Mouse (Mus musculus): ENCODE data around the gene Sdr39u1. TPM values are rescaled to one million over a fixed set of nuclear protein-coding genes. Genes with fewer than 3 reads are reported as not detected.
A peak's percentile ranks its signal among the peaks of the same experiment; 100 is the strongest.

Sdr39u1 gene
- polyA plus RNA-seq, 1 experiment from 2014 or later, result 55.0 TPM

- H3K4me3 ChIP-seq (ENCODE audit: low read length), result no peak overlapping the region
- H3K4me1 ChIP-seq (replicated peaks; ENCODE audit: control insufficient read depth, insufficient read depth, low read length), result peaks cover 24% of the 10 kb centered on the region
- peak overlapping the region; percentile 53 for H3K4me2 ChIP-seq (ENCODE audit: low read depth, low read length)
- WGBS, result 11% methylated on average over 7 of the region's 7 CpGs
- H3K27ac ChIP-seq (ENCODE audit: low read length), result peak overlapping the region; percentile 71; the same call in 1 of the 2 replicates
- no peaks in the 10 kb centered on the region for H3K27me3 ChIP-seq (ENCODE audit: control insufficient read depth, insufficient read depth, low read depth, low read length)
- no peaks in the 10 kb centered on the region for H3K9me3 ChIP-seq (ENCODE audit: control insufficient read depth, low read length)
- ATAC-seq (ENCODE audit: low read depth), result peak; percentile 35; the same call in 1 of the 2 replicates
- H3K9ac ChIP-seq (ENCODE audit: low read length), result no peak overlapping the region
- no peaks in the 10 kb centered on the region for H3K36me3 ChIP-seq (ENCODE audit: control insufficient read depth, insufficient read depth, low read length)
Observed at GRCm38 (mm10) chr14:55878316-55878940, 21.7 kb downstream of the Sdr39u1 start.

- H3K4me1 ChIP-seq (replicated peaks; ENCODE audit: control insufficient read depth, insufficient read depth, low read length), result peaks cover 26% of the 10 kb centered on the region
- H3K4me2 ChIP-seq (ENCODE audit: low read depth, low read length), result peak overlapping the region; percentile 53
- 12% methylated on average over 14 of the region's 14 CpGs for WGBS
- peak overlapping the region; percentile 18; the same call in 1 of the 2 replicates for H3K4me3 ChIP-seq (ENCODE audit: low read length)
- peaks cover 2% of the 10 kb centered on the region for H3K36me3 ChIP-seq (ENCODE audit: control insufficient read depth, insufficient read depth, low read length)
- no peaks in the 10 kb centered on the region for H3K27me3 ChIP-seq (ENCODE audit: control insufficient read depth, insufficient read depth, low read depth, low read length)
- H3K27ac ChIP-seq (ENCODE audit: low read length), result peak overlapping the region; percentile 71
- H3K9me3 ChIP-seq (ENCODE audit: control insufficient read depth, low read length), result no peaks in the 10 kb centered on the region
- peak; percentile 60 for ATAC-seq (ENCODE audit: low read depth)
- H3K9ac ChIP-seq (ENCODE audit: low read length), result peak overlapping the region; percentile 47
Observed at GRCm38 (mm10) chr14:55877469-55878315, 22.4 kb downstream of the Sdr39u1 start.

- WGBS, result 11% methylated on average over 30 of the region's 30 CpGs
- ATAC-seq (ENCODE audit: low read depth), result peak; percentile 43
- no peaks in the 10 kb centered on the region for H3K9me3 ChIP-seq (ENCODE audit: control insufficient read depth, low read length)
- no peaks in the 10 kb centered on the region for H3K27me3 ChIP-seq (ENCODE audit: control insufficient read depth, insufficient read depth, low read depth, low read length)
- H3K27ac ChIP-seq (ENCODE audit: low read length), result no peak overlapping the region
- peak overlapping the region; percentile 28 for H3K4me3 ChIP-seq (ENCODE audit: low read length)
- peaks cover 23% of the 10 kb centered on the region for H3K4me1 ChIP-seq (replicated peaks; ENCODE audit: control insufficient read depth, insufficient read depth, low read length)
- H3K4me2 ChIP-seq (ENCODE audit: low read depth, low read length), result peak overlapping the region; percentile 49
- H3K9ac ChIP-seq (ENCODE audit: low read length), result peak overlapping the region; percentile 40
- peaks cover 32% of the 10 kb centered on the region for H3K36me3 ChIP-seq (ENCODE audit: control insufficient read depth, insufficient read depth, low read length)
Observed at GRCm38 (mm10) chr14:55873714-55874683, 26.1 kb downstream of the Sdr39u1 start.

GRCm38 (mm10) chr14:55873242-55873713 is 26.8 kb downstream of the Sdr39u1 start:
- no peak overlapping the region for H3K4me3 ChIP-seq (ENCODE audit: low read length)
- peak overlapping the region; percentile 49; the same call in 1 of the 2 replicates for H3K4me2 ChIP-seq (ENCODE audit: low read depth, low read length)
- H3K4me1 ChIP-seq (replicated peaks; ENCODE audit: control insufficient read depth, insufficient read depth, low read length), result peaks cover 18% of the 10 kb centered on the region
- WGBS, result 77% methylated on average over 8 of the region's 8 CpGs
- H3K9ac ChIP-seq (ENCODE audit: low read length), result no peak overlapping the region
- H3K27me3 ChIP-seq (ENCODE audit: control insufficient read depth, insufficient read depth, low read depth, low read length), result no peaks in the 10 kb centered on the region
- H3K9me3 ChIP-seq (ENCODE audit: control insufficient read depth, low read length), result no peaks in the 10 kb centered on the region
- no peak overlapping the region for H3K27ac ChIP-seq (ENCODE audit: low read length)
- peaks cover 39% of the 10 kb centered on the region for H3K36me3 ChIP-seq (ENCODE audit: control insufficient read depth, insufficient read depth, low read length)
- ATAC-seq (ENCODE audit: low read depth), result no peak

- Histone ChIP-seq H3K36me3 (ENCODE audit: control insufficient read depth, insufficient read depth, low read length) (peaks cover 45% of the 10 kb centered on the region), H3K27me3 (ENCODE audit: control insufficient read depth, insufficient read depth, low read depth, low read length) (no peaks in the 10 kb centered on the region), H3K27ac (ENCODE audit: low read length) (no peak overlapping the region), H3K4me3 (ENCODE audit: low read length) (no peak overlapping the region), H3K4me1 (replicated peaks; ENCODE audit: control insufficient read depth, insufficient read depth, low read length) (peaks cover 12% of the 10 kb centered on the region), H3K9ac (ENCODE audit: low read length) (no peak overlapping the region), H3K4me2 (ENCODE audit: low read depth, low read length) (no peak overlapping the region), H3K9me3 (ENCODE audit: control insufficient read depth, low read length) (no peaks in the 10 kb centered on the region)
- WGBS, result 83% methylated on average over 17 of the region's 17 CpGs
- no peak for ATAC-seq (ENCODE audit: low read depth)
Observed at GRCm38 (mm10) chr14:55872551-55872950, 27.5 kb downstream of the Sdr39u1 start.

GRCm38 (mm10) chr14:55872039-55872438 is 28.1 kb downstream of the Sdr39u1 start:
- no peaks in the 10 kb centered on the region for H3K9me3 ChIP-seq (ENCODE audit: control insufficient read depth, low read length)
- peaks cover 8% of the 10 kb centered on the region for H3K4me1 ChIP-seq (replicated peaks; ENCODE audit: control insufficient read depth, insufficient read depth, low read length)
- no peak overlapping the region for H3K27ac ChIP-seq (ENCODE audit: low read length)
- ATAC-seq (ENCODE audit: low read depth), result no peak
- H3K4me2 ChIP-seq (ENCODE audit: low read depth, low read length), result no peak overlapping the region
- 85% methylated on average over 12 of the region's 12 CpGs for WGBS
- no peak overlapping the region for H3K9ac ChIP-seq (ENCODE audit: low read length)
- no peaks in the 10 kb centered on the region for H3K27me3 ChIP-seq (ENCODE audit: control insufficient read depth, insufficient read depth, low read depth, low read length)
- H3K4me3 ChIP-seq (ENCODE audit: low read length), result no peak overlapping the region
- H3K36me3 ChIP-seq (ENCODE audit: control insufficient read depth, insufficient read depth, low read length), result peaks cover 45% of the 10 kb centered on the region

- WGBS, result 95% methylated on average over 6 of the region's 6 CpGs
- Histone ChIP-seq H3K36me3 (ENCODE audit: control insufficient read depth, insufficient read depth, low read length) (peaks cover 64% of the 10 kb centered on the region), H3K4me2 (ENCODE audit: low read depth, low read length) (no peak overlapping the region), H3K9me3 (ENCODE audit: control insufficient read depth, low read length) (no peaks in the 10 kb centered on the region), H3K4me1 (replicated peaks; ENCODE audit: control insufficient read depth, insufficient read depth, low read length) (peaks cover 8% of the 10 kb centered on the region), H3K27me3 (ENCODE audit: control insufficient read depth, insufficient read depth, low read depth, low read length) (no peaks in the 10 kb centered on the region), H3K27ac (ENCODE audit: low read length) (no peak overlapping the region), H3K9ac (ENCODE audit: low read length) (no peak overlapping the region), H3K4me3 (ENCODE audit: low read length) (no peak overlapping the region)
- ATAC-seq (ENCODE audit: low read depth), result no peak
Observed at GRCm38 (mm10) chr14:55869538-55869937, 30.6 kb downstream of the Sdr39u1 start.

GRCm38 (mm10) chr14:55868230-55869026 is 31.7 kb downstream of the Sdr39u1 start:
- Histone ChIP-seq H3K36me3 (ENCODE audit: control insufficient read depth, insufficient read depth, low read length) (peaks cover 70% of the 10 kb centered on the region), H3K27me3 (ENCODE audit: control insufficient read depth, insufficient read depth, low read depth, low read length) (no peaks in the 10 kb centered on the region), H3K27ac (ENCODE audit: low read length) (no peak overlapping the region), H3K4me2 (ENCODE audit: low read depth, low read length) (no peak overlapping the region), H3K4me1 (replicated peaks; ENCODE audit: control insufficient read depth, insufficient read depth, low read length) (peaks cover 4% of the 10 kb centered on the region), H3K9me3 (ENCODE audit: control insufficient read depth, low read length) (no peaks in the 10 kb centered on the region), H3K4me3 (ENCODE audit: low read length) (no peak overlapping the region), H3K9ac (ENCODE audit: low read length) (no peak overlapping the region)
- 82% methylated on average over 14 of the region's 14 CpGs for WGBS
- ATAC-seq (ENCODE audit: low read depth), result no peak
